Mouse (Mus musculus) monocyte, adult 5-6 weeks (primary cell): Measurements from ENCODE around the gene Trip6. TPM values are rescaled to one million over a fixed set of nuclear protein-coding genes. Genes with fewer than 3 reads are reported as not detected.

Source experiments
- ATAC-seq: fragments of 153-309, 156-312 bp; replicated peaks from 2 replicates; pipeline ENCODE4 v1.8.0; 2017; ENCODE audit warnings: mild to moderate bottlenecking; ENCODE audit not compliant: low TSS enrichment, insufficient number of reproducible peaks, severe bottlenecking, poor library complexity, low FRiP score
- total RNA-seq: library from RNA; stranded (forward); fragments of 200-1000, 200-491, 200-594 nt; gene quantifications from 3 replicates; pipeline ENCODE4 v1.2.3, GENCODE M21; 2017

Gene Trip6
- total RNA-seq, 1 experiment from 2014 or later = 4.0 TPM

DNA sequence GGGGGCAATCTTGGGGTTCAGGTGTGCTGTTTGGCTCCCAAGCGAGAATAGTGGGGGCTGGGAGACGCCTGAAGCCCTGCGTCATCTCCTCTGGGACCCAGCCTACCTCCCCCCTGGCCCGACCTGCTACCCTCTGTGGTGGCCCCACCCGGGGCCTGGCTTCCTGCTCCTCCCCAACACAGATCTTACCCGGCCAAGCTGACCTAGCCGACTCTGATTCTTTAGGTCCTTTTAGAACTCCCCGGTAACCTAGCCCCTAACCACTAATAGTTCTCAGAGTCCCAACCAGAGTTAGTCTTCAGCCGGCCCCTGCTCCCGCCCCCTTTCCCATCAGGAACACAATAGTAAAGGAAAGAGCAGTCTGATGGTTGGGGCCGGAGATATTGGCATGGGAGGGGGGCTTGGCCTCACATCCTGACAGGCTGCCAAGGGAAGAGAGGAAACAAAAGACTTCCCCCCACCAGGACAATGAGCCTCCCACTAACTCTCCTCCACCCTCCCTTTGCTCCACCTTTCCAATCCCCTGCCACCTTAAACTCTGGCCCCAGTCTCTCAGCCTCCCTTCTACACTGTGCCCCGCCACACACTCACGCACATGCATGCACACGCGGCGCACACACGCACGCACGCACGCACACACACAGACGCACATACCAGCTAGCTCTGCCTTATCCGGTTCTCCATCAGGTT is 25.2 kb upstream of the Trip6 start:
- ATAC-seq = no peak

DNA sequence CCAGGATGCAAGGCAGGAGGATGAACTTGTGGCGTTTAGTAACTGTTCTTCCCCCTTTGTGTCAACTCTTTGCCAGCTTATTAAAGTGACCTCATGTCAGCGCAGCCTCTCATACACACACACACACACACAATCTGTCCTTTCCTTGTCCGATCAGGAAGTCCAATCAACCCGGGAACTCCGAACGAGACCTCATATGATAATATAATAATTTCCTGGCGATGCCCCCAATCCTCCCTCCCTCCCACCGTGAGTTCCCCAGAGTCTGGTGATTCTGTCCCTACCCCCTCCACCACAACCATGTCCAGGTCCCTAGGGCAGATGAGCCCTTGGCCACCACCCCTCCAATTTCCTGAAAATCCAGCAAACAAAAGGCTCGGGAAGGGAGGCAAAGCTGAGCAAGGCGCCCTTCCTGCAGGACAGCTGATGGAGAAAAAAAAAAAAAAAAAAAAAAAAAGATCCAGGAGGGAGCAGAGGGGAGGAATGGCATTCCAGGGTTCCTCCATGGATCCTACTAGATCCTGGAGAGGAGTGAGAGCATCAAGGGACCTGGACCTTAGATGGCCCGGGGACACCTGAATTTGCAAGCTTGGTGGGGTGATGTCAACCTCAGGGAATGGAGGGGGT is 24.6 kb upstream of the Trip6 start:
- ATAC-seq = no peak

DNA sequence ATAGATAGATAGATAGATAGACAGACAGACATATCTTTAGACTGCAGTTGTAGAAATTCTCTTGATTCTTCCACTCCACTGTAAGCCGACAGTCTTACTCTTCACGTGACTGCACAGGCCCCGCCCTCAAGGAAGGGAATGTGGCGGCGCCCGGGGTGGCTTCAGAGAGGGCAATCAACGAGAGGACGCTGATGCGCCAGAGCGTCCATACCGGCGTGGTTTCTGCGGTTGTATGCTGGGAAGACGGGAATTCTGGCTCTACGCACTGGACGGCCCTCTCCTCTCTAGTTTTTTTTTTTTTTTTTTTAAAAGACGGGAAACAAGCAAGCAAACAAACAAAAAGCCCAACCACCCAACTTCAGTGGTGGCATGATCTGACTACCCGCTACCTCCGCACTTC is 24.1 kb upstream of the Trip6 start:
- peak; percentile 68 for ATAC-seq

DNA sequence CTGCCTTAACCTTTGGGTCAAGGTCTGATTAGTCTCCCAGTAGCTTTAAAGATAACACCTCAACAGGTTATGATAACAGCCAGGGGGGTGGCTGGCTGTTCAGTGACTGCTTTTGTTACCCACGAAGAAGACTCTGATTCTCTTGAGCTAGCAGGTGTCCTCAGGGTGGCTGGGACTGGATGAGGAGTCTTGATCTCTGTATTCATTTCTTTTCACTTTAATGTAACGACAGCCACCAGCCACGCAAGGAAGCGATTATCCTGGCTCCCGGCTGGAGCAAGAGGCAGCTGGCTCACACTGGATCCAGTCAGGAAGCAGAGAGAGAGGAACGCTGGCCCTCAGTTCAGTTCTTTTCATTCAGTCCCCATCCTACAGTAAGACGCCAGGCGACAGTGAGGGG is 23.0 kb upstream of the Trip6 start:
- no peak for ATAC-seq

DNA sequence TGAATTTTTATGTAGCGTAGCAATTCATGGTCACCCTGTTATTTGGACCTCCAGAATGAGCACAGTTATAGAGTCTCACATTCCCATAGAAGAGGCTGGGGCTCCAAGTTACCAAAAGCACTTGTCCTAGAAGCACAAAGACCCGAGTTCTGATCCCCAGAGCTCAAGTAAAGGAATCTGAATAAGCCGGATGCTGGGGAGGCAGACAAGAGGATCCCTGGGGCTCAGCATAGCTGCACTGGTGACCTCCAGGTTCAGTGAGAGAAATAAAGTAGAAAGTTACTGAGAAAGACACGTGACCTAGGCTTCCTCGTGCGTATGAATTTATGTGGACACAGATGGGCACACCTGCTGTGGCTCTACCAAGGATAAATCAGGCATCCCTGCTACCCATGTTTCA is 20.9 kb upstream of the Trip6 start:
- no peak for ATAC-seq

DNA sequence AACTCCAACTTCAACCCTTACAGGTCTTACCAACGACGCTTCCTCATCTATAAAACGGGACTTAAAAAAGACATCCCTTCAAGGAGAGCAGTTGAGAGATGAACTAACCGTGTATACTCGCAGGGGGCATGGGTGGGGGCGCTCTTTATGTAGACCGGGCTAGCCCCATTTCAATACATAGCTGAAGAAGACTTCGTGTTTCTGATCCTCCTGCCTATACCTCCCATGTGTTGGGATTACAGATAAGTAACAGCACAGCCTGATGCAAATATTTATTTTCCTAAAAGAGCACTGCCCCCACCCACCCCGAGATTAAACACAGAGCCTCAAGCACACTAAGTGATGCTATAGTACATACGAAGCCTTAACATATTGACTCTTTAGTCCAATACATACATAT is 20.1 kb upstream of the Trip6 start:
- no peak for ATAC-seq

DNA sequence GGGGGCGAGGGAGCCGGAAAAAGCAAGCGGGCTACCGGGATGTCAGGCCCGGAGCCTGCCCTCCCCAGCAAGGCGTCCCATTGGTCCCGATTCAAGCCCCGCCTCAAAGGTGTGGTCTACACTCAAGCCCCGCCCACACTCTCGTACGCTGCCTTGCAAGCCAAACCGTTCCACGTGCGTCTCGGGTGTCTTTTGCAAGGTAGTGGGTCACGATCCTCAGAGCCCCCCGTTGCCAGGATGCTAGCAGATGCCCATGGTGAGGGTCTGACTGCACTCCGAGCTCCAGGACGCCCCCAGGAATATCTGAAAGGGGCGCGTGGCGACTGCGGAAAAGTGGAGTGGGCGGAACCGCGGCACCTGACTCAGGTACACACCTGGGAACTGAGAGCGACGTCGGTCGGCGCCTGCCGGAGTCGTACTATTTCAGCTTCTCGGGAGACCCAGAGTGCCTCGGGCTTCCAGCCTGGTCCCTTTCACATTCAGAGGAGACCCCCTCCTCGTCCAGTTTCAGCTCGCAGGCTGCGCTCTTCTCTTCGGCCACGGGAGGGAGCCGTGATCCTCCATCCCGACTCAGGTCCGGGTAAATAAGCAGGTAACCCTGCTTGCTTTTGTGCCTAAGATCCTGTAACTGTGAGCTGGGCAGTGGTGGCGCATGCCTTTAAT is 19.4 kb upstream of the Trip6 start, which contains the start of gene Slc12a9:
Gene Slc12a9, minus strand, starts transcription at position 86 of the 663 bp plus-strand sequence.
- ATAC-seq = peak; percentile 94

DNA sequence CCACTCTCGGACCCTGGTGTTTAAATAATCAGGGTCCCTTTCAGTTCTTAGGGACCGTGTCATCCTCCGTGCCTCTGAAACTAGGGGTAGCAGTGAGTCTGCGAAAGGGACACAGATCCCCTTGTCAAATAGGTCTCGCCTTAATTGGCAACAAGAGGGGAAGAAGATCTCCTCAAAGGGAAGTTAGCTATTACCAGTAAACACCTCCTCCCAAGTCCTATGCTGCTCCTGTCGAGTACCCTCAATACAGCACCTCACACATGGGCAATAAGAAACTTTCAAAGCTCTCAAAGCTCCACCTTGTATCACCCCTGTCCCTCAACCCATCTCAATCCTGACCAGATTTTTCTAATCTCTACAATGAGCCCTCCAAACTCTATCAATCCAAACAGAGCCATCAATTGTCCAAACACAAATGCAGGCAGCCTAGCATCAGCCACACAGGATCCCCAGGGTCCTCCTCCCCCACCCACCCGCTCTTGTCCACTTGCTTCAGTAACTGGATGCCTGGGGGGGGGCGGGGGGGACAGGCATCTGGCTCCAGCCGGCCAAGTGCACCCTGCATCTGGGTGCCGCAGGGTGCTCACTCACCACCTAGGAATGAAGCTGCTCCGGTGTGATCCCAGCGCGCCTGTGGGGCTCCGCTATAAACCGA is 18.8 kb upstream of the Trip6 start:
- ATAC-seq = peak; percentile 37; the same call in 1 of the 2 replicates

DNA sequence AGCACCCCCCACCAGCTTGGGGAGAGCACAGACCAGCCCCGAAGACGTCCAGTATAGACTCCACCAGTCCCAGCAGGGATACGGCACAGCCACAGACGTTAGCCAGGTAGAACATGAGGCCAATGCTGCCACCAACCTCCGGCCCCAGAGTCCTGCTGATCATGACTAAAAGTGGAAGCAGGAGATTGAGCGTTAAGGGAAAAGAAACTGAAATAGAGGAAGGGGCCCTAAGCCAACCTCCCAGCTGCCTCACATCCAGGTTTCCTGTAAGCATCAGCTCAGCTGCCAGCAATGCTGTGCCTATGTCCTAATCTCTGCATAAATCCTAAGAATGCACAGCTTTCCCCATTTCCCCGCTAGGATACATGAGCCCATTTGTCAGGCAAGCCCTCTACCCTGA is 16.7 kb upstream of the Trip6 start:
- 0 out of 2 replicates have a peak, but pooled peaks have one; percentile 7 for ATAC-seq

DNA sequence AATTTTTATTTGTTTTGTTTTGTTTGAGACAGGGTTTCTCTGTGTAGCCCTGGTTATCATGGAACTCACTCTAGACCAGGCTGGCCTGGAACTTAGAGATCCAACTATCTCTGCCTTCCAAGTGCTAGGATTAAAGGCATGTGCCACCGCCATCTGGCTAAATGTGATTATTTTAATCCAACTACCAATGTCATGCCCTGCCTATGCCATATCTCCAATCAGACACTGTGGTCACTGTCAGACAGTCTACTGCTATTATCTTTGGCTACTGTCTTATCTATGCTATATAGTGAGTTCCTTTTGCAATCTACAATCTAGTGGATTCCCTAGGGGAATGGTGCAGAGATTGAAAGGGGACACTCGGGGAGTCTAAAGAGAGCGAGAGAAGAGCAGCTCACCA is 6.8 kb upstream of the Trip6 start:
- no peak for ATAC-seq

DNA sequence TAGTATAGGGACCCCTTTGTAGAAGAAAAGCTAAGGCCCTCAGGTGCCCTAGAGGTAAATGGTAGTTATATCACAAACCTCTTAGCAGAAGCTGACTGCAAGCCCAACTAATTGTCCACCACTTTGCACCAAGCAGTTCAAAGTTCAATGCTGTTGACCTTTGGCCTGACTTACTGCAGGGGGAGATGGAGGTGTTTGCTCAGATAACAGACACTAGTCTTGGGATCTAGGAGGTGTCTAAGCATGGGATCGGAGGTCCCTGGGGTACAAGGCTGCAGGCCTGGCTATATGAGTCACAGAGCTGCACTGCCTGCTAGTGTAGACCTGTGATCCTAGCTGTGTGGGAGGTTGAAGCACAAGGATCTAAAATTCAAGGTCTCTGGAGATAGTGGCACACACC is 4.4 kb upstream of the Trip6 start:
- ATAC-seq = no peak

DNA sequence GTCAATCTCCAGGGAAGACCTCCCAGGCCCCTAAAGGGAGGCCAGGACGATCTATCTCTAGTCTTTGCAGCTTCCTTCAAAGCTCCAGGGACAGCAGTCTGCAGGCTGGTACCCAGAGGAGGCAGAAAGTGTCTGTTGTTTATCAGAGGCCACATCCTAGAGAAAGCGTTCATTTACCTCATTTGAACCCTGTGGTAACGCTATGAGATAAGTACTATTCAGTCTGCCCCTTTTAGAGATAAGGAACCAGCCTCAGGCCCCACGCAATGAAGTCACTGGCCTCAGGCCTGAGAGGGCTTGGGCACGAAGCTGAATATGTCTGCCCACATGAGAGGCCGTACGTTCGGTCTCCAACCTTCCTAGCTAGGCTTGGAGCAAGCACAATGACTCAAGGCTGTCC is 3.2 kb upstream of the Trip6 start:
- no peak for ATAC-seq

DNA sequence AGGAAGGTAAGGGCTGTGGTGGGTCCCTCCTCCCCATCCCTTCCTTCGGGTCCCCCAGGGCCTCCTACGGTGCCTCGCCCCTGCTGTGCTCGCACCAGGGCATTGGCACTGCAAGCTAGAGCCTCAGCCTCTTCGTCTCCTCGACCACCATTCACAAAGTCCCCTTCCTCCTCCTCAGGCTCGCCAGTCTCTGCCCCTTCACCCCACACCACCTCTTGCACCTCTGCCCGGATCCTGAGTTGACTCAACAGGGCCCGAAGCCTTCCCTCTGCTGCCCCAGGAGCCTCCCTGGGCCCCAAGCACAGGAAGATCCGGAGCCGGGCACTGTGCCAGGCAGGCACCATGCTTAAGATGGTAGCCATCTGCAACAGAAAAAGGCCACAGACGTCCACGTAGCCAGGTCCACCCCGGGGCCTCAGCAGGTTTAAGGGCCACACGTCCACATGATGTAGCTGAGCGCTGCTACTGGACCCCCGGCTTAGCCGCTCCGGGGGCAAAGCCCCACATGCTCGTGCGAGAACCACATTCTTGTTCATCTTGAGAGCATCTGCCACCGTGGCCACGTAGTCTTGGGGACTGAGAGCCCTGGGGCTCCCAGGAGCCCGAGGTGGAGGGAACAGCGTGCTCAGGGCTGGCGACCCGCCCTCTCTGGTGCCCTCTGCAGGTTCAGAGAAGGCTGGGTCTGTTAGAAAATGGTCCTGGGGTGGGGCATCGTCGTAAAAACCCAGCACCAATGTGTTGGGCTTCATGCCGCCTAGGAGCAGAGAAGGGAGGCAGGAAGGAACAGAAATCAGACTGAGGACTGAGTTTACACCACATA is 1.1 kb upstream of the Trip6 start:
- peak; percentile 29; the same call in 1 of the 2 replicates for ATAC-seq

DNA sequence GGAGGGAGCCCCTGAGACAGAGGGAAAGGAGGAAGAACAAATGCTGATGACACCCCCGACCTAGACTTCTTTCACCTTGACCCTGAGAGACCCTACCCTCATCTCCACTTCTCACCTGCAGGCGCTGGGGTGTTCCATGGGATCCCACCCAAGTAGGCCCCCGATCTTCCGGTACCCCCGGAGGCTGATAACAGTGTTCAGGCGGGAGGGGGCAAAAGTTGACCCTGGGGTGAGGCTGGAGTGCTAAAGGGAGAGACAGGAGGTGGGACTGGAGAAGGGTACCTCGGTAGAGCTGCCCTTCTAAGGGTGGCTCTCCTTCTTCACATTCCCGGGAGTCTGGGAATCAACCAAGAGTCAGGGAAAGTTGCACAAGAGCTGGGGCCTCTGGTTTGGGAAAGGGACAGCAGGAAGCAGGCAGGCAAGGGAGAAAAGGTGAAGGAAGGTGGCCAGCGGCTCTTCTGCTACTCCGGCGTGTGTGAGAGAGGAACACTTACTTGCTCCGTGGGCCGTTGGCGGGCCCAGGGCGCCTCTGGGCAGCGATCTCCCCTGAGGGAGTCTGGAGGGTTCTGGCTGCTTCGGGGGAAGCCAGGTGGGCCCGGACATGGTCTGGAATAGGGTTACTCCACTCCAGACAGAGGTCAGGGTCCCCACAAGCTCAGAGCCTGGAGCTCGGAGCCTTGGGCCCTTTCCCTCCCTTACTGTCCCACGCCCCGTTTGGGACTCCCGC is 575 bp downstream of the Trip6 start:
- ATAC-seq = no peak

DNA sequence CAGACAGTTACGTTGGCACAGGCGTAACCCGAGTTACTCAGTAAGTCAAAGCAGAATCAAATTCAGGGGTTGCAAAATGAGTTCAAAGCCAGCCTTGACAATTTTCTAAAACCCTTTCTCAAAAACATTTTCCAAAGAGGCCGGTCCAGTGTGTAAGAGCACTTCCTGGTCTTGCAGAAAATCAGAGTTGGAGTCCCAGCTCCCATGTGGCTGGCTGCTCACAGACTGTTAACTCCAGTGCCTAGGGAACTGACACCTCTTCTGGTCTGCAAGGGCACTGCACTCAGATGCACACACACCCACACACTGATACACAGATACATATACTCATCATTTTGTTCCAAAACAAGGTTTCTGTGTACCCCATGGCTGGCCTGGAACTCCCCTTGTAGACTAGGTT is 5.8 kb downstream of the Trip6 start:
- no peak for ATAC-seq

DNA sequence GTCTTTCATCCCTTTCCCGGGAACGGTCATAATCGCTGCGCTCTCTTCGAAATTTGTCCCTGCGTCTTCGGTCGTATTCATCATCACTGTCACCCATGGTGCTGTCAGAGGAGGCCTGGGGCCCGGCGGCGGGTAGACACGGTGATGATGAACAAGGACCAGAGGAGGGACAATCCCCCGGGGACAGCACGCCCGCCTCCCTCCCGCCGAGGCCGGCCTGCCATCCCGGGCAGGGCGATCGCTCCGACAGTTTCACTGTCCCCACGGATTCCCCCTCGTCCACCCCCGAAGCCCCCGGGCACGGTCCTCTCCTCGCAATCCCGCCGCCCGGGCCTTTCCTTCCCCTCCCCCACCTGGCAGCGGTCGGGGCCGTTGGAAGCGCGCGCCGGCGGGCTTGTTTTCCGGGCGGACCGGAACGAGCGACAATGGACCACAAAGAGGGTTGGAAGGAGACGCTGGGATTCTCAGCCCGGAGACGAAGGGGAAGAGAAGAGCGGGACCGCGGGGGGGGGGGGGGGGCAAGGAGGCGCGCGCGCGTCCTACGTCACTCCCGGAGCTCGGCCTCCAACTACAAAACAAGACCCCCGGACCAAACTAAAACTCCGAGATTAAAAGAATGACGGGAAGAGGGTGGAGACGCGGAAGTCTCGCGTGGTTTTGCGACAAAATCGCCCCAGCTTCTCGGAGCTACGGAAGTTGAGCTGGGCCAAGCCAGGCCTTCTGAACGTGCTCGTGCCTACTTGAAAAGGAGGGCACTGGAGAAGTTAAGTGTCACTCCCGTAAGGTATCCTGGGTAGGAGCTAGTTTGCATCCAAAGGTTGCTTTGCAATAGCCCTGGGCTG is 6.9 kb downstream of the Trip6 start, which contains the start of gene Srrt:
Gene Srrt, minus strand, starts transcription at position 604 of the 842 bp plus-strand sequence.
- peak; percentile 84 for ATAC-seq

DNA sequence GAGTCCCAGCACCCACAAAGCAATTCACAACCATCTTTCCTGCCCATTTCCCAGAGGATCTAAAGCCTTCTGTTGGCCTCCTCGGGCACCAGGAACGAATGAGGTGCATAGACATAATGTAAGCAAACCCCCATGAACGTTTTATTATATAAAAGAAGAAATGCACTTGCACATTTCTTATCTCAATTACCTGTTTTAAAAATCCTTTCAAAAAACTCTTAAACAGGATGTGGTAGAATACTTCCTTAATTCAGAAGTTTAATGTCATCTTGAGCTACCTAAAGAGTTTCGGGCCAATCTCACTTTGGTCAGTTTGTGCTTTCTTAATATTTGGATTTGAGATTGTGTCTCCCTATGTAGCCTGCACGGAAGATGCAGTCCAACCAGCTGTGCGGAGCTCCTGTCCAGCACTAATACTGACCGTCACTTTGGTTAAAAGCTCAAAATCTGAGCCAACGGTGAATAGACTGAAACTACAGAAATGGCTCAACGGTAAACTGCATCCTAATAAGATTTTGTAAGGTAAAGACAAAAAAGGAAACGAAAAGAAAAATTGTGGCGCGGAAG is 7.7 kb downstream of the Trip6 start:
- no peak for ATAC-seq
